Mouse (Mus musculus) embryonic facial prominence, embryonic 10.5 days (tissue): ENCODE results near the gene Cd302. TPM values are rescaled to one million over a fixed set of nuclear protein-coding genes. Genes with fewer than 3 reads are reported as not detected.

Experiments used
- DNase-seq: peaks from one replicate; pipeline ENCODE4 v3.0.0-alpha.2; 2017; ENCODE audit warnings: low spot score
- H3K27ac ChIP-seq: fragments of 300-500 bp; sonication (generic); replicated peaks from 2 replicates; pipeline ENCODE4 v1.5.1; 2016; ENCODE audit warnings: mild to moderate bottlenecking
- H3K27me3 ChIP-seq: fragments of 300-500 bp; sonication (generic); replicated peaks from 2 replicates; pipeline ENCODE4 v1.6.1; 2016; ENCODE audit warnings: low read depth, mild to moderate bottlenecking; ENCODE audit not compliant: poor library complexity, severe bottlenecking
- H3K36me3 ChIP-seq: fragments of 300-500 bp; sonication (generic); replicated peaks from 2 replicates; pipeline ENCODE4 v1.6.1; 2016; ENCODE audit warnings: mild to moderate bottlenecking, moderate library complexity
- H3K4me1 ChIP-seq: fragments of 300-500 bp; sonication (generic); 2 replicates; pipeline ENCODE4 v1.6.1; 2016
- H3K4me3 ChIP-seq: fragments of 300-500 bp; sonication (generic); 2 replicates; pipeline ENCODE4 v1.5.1; 2016; ENCODE audit warnings: mild to moderate bottlenecking, moderate library complexity
- H3K9me3 ChIP-seq: fragments of 300-500 bp; sonication (generic); 2 replicates; pipeline ENCODE4 v1.6.1; 2016; ENCODE audit warnings: mild to moderate bottlenecking
- WGBS: fragments of 180-500 bp; shearing (Covaris S2); methylation state at CpG from one replicate; pipeline ENCODE4 v1.1.7; 2016; 5-methylcytosine and 5-hydroxymethylcytosine counted together
- polyA plus RNA-seq: library from polyadenylated mRNA; unstranded; fragments of >200 nt; fragmentation: Nextera tagmentation; extraction: Ambion mirVana; gene quantifications from 2 replicates; pipeline ENCODE4 v1.2.1, GENCODE M21; 2016

Gene Cd302
- polyA plus RNA-seq, 1 experiment from 2014 or later, result 20.8 TPM

GRCm38 (mm10) chr2:60233147-60233546, 51.1 kb downstream of the Cd302 start:
- WGBS, result 80% methylated on average over 2 of the region's 2 CpGs
- Histone ChIP-seq H3K4me3 (no peak overlapping the region), H3K36me3 (peaks cover 88% of the 10 kb centered on the region), H3K4me1 (no peaks in the 10 kb centered on the region), H3K27me3 (no peaks in the 10 kb centered on the region), H3K27ac (no peak overlapping the region), H3K9me3 (no peaks in the 10 kb centered on the region)
- no peak for DNase-seq

GRCm38 (mm10) chr2:60230361-60230760, 53.9 kb downstream of the Cd302 start:
- Histone ChIP-seq H3K27ac (no peak overlapping the region), H3K36me3 (peaks cover 72% of the 10 kb centered on the region), H3K27me3 (no peaks in the 10 kb centered on the region), H3K4me3 (no peak overlapping the region), H3K9me3 (no peaks in the 10 kb centered on the region), H3K4me1 (no peaks in the 10 kb centered on the region)
- 94% methylated on average over 2 of the region's 2 CpGs for WGBS
- no peak for DNase-seq

- H3K27ac ChIP-seq, result no peak overlapping the region
- no peak for DNase-seq
- WGBS, result 83% methylated on average over 1 of the region's 1 CpGs
- no peaks in the 10 kb centered on the region for H3K4me1 ChIP-seq
- no peaks in the 10 kb centered on the region for H3K27me3 ChIP-seq
- no peak overlapping the region for H3K4me3 ChIP-seq
- peaks cover 55% of the 10 kb centered on the region for H3K36me3 ChIP-seq
- H3K9me3 ChIP-seq, result no peaks in the 10 kb centered on the region
Measured at GRCm38 (mm10) chr2:60228470-60228869, 55.8 kb downstream of the Cd302 start.

- Histone ChIP-seq H3K27ac (no peak overlapping the region), H3K4me1 (no peaks in the 10 kb centered on the region), H3K36me3 (peaks cover 35% of the 10 kb centered on the region), H3K9me3 (no peaks in the 10 kb centered on the region), H3K4me3 (no peak overlapping the region), H3K27me3 (no peaks in the 10 kb centered on the region)
- 91% methylated on average over 1 of the region's 1 CpGs for WGBS
- no peak for DNase-seq
Measured at GRCm38 (mm10) chr2:60223489-60223888, 60.8 kb downstream of the Cd302 start.

- WGBS, result 97% methylated on average over 2 of the region's 2 CpGs
- Histone ChIP-seq H3K27ac (no peak overlapping the region), H3K9me3 (no peaks in the 10 kb centered on the region), H3K27me3 (no peaks in the 10 kb centered on the region), H3K36me3 (peaks cover 49% of the 10 kb centered on the region), H3K4me1 (no peaks in the 10 kb centered on the region), H3K4me3 (no peak overlapping the region)
- DNase-seq, result no peak
Measured at GRCm38 (mm10) chr2:60221954-60222353, 62.3 kb downstream of the Cd302 start.

- WGBS, result 82% methylated on average over 6 of the region's 6 CpGs
- Histone ChIP-seq H3K4me3 (no peak overlapping the region), H3K9me3 (no peaks in the 10 kb centered on the region), H3K27ac (no peak overlapping the region), H3K27me3 (no peaks in the 10 kb centered on the region), H3K4me1 (no peaks in the 10 kb centered on the region), H3K36me3 (peaks cover 52% of the 10 kb centered on the region)
- DNase-seq, result no peak
Measured at GRCm38 (mm10) chr2:60221236-60221635, 63.1 kb downstream of the Cd302 start.

GRCm38 (mm10) chr2:60217620-60218019, 66.7 kb downstream of the Cd302 start:
- H3K9me3 ChIP-seq, result no peaks in the 10 kb centered on the region
- no peaks in the 10 kb centered on the region for H3K27me3 ChIP-seq
- no peak for DNase-seq
- H3K36me3 ChIP-seq, result peaks cover 71% of the 10 kb centered on the region
- no peak overlapping the region for H3K27ac ChIP-seq
- WGBS, result 93% methylated on average over 6 of the region's 6 CpGs
- H3K4me3 ChIP-seq, result no peak overlapping the region
- no peaks in the 10 kb centered on the region for H3K4me1 ChIP-seq

- H3K9me3 ChIP-seq, result no peaks in the 10 kb centered on the region
- peaks cover 80% of the 10 kb centered on the region for H3K36me3 ChIP-seq
- H3K27me3 ChIP-seq, result no peaks in the 10 kb centered on the region
- H3K4me3 ChIP-seq, result no peak overlapping the region
- peaks cover 5% of the 10 kb centered on the region; the same call in 1 of the 2 replicates for H3K4me1 ChIP-seq
- DNase-seq, result no peak
- no peak overlapping the region for H3K27ac ChIP-seq
- 94% methylated on average over 4 of the region's 4 CpGs for WGBS
Measured at GRCm38 (mm10) chr2:60216547-60217153, 67.6 kb downstream of the Cd302 start.

GRCm38 (mm10) chr2:60214683-60215082, 69.6 kb downstream of the Cd302 start:
- H3K4me3 ChIP-seq, result no peak overlapping the region
- DNase-seq, result no peak
- WGBS, result 95% methylated on average over 2 of the region's 2 CpGs
- H3K27me3 ChIP-seq, result no peaks in the 10 kb centered on the region
- H3K27ac ChIP-seq, result no peak overlapping the region
- H3K4me1 ChIP-seq, result peaks cover 14% of the 10 kb centered on the region
- no peaks in the 10 kb centered on the region for H3K9me3 ChIP-seq
- peaks cover 75% of the 10 kb centered on the region for H3K36me3 ChIP-seq

GRCm38 (mm10) chr2:60212488-60212887, 71.8 kb downstream of the Cd302 start:
- Histone ChIP-seq H3K4me3 (no peak overlapping the region), H3K27ac (no peak overlapping the region), H3K4me1 (peaks cover 23% of the 10 kb centered on the region), H3K36me3 (peaks cover 55% of the 10 kb centered on the region), H3K9me3 (no peaks in the 10 kb centered on the region), H3K27me3 (no peaks in the 10 kb centered on the region)
- DNase-seq, result no peak

GRCm38 (mm10) chr2:60210821-60211220, 73.5 kb downstream of the Cd302 start:
- Histone ChIP-seq H3K27ac (peak overlapping the region; percentile 99), H3K4me1 (peaks cover 23% of the 10 kb centered on the region), H3K9me3 (no peaks in the 10 kb centered on the region), H3K4me3 (peak overlapping the region; percentile 99), H3K36me3 (peaks cover 43% of the 10 kb centered on the region), H3K27me3 (no peaks in the 10 kb centered on the region)
- no peak for DNase-seq
- 31% methylated on average over 5 of the region's 5 CpGs for WGBS

GRCm38 (mm10) chr2:60209703-60210651, 74.3 kb downstream of the Cd302 start, which contains the start of the genes Baz2b and March7:
Gene Baz2b, minus strand, starts transcription at chr2:60209839.
Gene March7, plus strand, starts transcription at chr2:60209887.
- Histone ChIP-seq H3K27me3 (no peaks in the 10 kb centered on the region), H3K27ac (peak within 1 kb of the TSS; percentile 99), H3K4me1 (peaks cover 23% of the 10 kb centered on the region), H3K36me3 (peaks cover 43% of the 10 kb centered on the region), H3K4me3 (peak within 1 kb of the TSS; percentile 99), H3K9me3 (no peaks in the 10 kb centered on the region)
- WGBS, result under 1% methylated on average over 105 of the region's 109 CpGs
- peak; percentile 91 for DNase-seq
